Mouse (Mus musculus): ENCODE results near the gene Jade1. TPM values are rescaled to one million over a fixed set of nuclear protein-coding genes. Genes with fewer than 3 reads are reported as not detected.

Gene Jade1
- polyA plus RNA-seq, 1 experiment from 2014 or later, result 10.3 TPM

DNA sequence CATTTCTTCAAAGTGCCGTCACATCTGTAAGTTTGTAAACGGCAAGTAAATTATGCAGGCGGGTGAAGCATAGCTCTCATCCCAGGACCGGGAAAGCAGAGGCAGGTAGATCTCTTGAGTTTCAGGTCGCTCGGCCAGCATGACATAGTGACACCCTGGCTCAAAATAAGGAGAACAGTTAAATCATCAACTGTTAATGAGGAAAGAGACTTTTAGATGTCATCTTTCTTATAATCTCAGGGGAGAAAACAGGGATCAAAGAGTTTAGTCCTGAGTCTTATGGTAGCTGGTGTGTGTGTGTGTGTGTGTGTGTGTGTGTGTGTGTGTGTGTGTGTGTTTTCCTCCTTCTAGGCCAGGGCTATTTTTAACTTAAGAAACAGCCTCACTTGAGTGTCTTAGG, 5.0 kb downstream of the Jade1 start:
- H3K4me3 ChIP-seq (ENCODE audit: low read depth, low read length), result no peak overlapping the region
- ATAC-seq (ENCODE audit: insufficient read depth), result no peak
- H3K4me2 ChIP-seq, result no peak overlapping the region
- no peaks in the 10 kb centered on the region for H3K36me3 ChIP-seq (ENCODE audit: insufficient read depth)
- no peak overlapping the region for H3K27ac ChIP-seq (ENCODE audit: low read depth)
- TF ChIP-seq CTCF (IDR thresholded peaks at IDR 0.05; ENCODE audit: low read depth), result no peak
- H3K27me3 ChIP-seq (ENCODE audit: insufficient read depth, low read length), result no peaks in the 10 kb centered on the region
- no peaks in the 10 kb centered on the region for H3K9me3 ChIP-seq (ENCODE audit: low read depth, low read length)
- DNase-seq, result no peak
- no peak overlapping the region for H3K9ac ChIP-seq
- 89% methylated on average over 6 of the region's 6 CpGs for WGBS
- H3K4me1 ChIP-seq (ENCODE audit: insufficient read depth), result no peaks in the 10 kb centered on the region

DNA sequence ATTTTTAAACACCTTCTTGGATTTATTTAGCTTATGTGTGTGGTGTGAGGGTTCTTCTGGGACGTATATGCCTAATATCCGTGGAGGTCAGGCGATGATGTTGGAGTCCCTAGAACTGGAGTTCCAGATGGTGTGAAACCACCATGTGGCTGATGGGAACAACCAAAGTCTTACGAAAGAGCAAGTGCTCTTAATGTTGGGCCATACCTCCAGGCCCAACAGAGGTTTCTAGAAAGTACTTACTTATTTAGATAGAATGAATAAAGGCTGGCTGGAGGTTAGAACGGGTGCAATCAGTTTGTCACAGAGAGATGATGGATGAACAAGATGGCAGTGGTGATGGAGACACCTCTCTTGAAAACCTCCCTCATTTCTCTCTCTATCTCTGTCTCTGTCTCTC, 6.3 kb downstream of the Jade1 start:
- Histone ChIP-seq H3K9ac (no peak overlapping the region), H3K36me3 (ENCODE audit: insufficient read depth) (no peaks in the 10 kb centered on the region), H3K4me1 (ENCODE audit: insufficient read depth) (no peaks in the 10 kb centered on the region), H3K9me3 (ENCODE audit: low read depth, low read length) (no peaks in the 10 kb centered on the region), H3K4me3 (ENCODE audit: low read depth, low read length) (no peak overlapping the region), H3K27me3 (ENCODE audit: insufficient read depth, low read length) (no peaks in the 10 kb centered on the region), H3K4me2 (no peak overlapping the region), H3K27ac (ENCODE audit: low read depth) (no peak overlapping the region)
- ATAC-seq (ENCODE audit: insufficient read depth), result no peak
- DNase-seq, result no peak
- no peak for TF ChIP-seq CTCF (IDR thresholded peaks at IDR 0.05; ENCODE audit: low read depth)
- 88% methylated on average over 5 of the region's 5 CpGs for WGBS

GRCm38 (mm10) chr3:41563211-41563931, 7.8 kb downstream of the Jade1 start:
- H3K4me2 ChIP-seq, result peak overlapping the region; percentile 97
- TF ChIP-seq CTCF (IDR thresholded peaks at IDR 0.05; ENCODE audit: low read depth), result peak; percentile 65
- H3K9ac ChIP-seq, result peak overlapping the region; percentile 79
- H3K4me3 ChIP-seq (ENCODE audit: low read depth, low read length), result peak overlapping the region; percentile 70
- under 1% methylated on average over 81 of the region's 81 CpGs for WGBS
- peak overlapping the region; percentile 93 for H3K27ac ChIP-seq (ENCODE audit: low read depth)
- H3K27me3 ChIP-seq (ENCODE audit: insufficient read depth, low read length), result no peaks in the 10 kb centered on the region
- no peaks in the 10 kb centered on the region for H3K9me3 ChIP-seq (ENCODE audit: low read depth, low read length)
- peak; percentile 80 for ATAC-seq (ENCODE audit: insufficient read depth)
- no peaks in the 10 kb centered on the region for H3K4me1 ChIP-seq (ENCODE audit: insufficient read depth)
- H3K36me3 ChIP-seq (ENCODE audit: insufficient read depth), result no peaks in the 10 kb centered on the region
- DNase-seq, result peak; percentile 90

DNA sequence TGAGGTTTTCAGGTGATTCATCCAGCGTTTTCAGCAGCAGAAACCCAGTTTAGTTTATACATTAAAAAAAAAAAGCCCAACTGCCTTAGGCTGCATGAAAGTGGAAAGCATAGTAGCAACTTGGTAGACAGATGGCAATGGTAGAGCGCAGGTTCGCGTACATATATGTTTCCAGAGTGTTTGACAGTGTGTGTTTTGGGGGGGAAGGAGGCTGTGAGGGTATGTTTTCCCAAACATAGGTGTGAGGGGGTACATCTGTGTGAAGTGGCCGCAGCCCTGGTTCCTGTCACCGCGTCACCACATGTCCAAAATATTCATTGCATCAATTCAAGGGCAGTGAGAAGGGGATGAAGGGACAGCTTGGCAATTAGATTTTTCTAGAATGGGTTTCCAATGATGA, 8.5 kb downstream of the Jade1 start:
- TF ChIP-seq CTCF (IDR thresholded peaks at IDR 0.05; ENCODE audit: low read depth), result no peak

DNA sequence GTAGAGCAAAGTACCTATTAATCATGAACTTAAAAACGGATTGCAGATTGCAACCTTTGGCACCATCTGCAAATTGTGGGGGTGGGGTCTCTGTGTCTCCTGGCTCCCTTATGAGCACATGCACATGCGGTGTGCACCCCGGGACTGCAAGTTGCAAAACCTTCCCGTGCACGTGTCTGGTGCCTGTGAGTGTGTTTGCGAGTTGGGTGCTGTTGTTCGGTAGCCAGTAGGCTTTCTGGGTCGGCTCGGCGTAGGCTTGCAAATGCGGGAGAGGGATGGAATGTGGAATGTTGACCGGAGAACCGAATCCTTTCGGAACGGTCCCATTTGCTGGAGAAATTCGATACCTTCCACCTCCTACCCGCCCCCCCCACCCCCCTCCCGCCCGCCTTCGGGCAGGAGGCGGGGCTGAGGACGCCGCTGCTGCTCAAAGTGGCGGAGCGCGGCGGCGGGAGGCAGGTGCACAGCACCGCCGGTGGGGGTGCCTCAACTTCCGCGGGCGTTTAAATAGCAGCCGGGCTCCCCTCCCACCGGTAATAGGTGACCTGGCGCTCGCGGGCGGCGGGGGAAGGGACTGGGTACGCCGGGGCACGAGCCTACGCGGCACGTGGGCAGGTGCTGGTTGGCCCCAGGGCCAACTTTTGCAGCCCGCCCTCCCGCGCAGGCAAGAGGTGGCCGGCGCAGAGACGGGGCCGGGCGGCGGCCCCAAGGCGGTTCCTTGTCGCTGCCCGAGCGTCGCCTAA, 9.1 kb downstream of the Jade1 start:
- ATAC-seq (ENCODE audit: insufficient read depth) (peak; percentile 37), DNase-seq (peak; percentile 73)
- H3K9ac ChIP-seq, result peak overlapping the region; percentile 79
- WGBS, result under 1% methylated on average over 55 of the region's 60 CpGs
- H3K4me3 ChIP-seq (ENCODE audit: low read depth, low read length), result peak overlapping the region; percentile 70
- TF ChIP-seq CTCF (IDR thresholded peaks at IDR 0.05; ENCODE audit: low read depth), result no peak
- no peaks in the 10 kb centered on the region for H3K36me3 ChIP-seq (ENCODE audit: insufficient read depth)
- no peaks in the 10 kb centered on the region for H3K4me1 ChIP-seq (ENCODE audit: insufficient read depth)
- H3K27me3 ChIP-seq (ENCODE audit: insufficient read depth, low read length), result no peaks in the 10 kb centered on the region
- H3K27ac ChIP-seq (ENCODE audit: low read depth), result peak overlapping the region; percentile 93
- H3K4me2 ChIP-seq, result peak overlapping the region; percentile 97
- H3K9me3 ChIP-seq (ENCODE audit: low read depth, low read length), result no peaks in the 10 kb centered on the region

More for the DNA sequence above, 8.5 kb downstream of the Jade1 start:
- Histone ChIP-seq H3K36me3 (ENCODE audit: insufficient read depth) (no peaks in the 10 kb centered on the region), H3K9ac (peak overlapping the region; percentile 79), H3K27me3 (ENCODE audit: insufficient read depth, low read length) (no peaks in the 10 kb centered on the region), H3K27ac (ENCODE audit: low read depth) (peak overlapping the region; percentile 93), H3K4me2 (peak overlapping the region; percentile 97), H3K4me3 (ENCODE audit: low read depth, low read length) (peak overlapping the region; percentile 70), H3K9me3 (ENCODE audit: low read depth, low read length) (no peaks in the 10 kb centered on the region), H3K4me1 (ENCODE audit: insufficient read depth) (no peaks in the 10 kb centered on the region)
- DNase-seq (no peak), ATAC-seq (ENCODE audit: insufficient read depth) (no peak)
- under 1% methylated on average over 7 of the region's 7 CpGs for WGBS

GRCm38 (mm10) chr3:41565410-41565823, 9.9 kb downstream of the Jade1 start:
- Histone ChIP-seq H3K4me2 (peak overlapping the region; percentile 97), H3K27ac (ENCODE audit: low read depth) (peak overlapping the region; percentile 93), H3K4me1 (ENCODE audit: insufficient read depth) (no peaks in the 10 kb centered on the region), H3K9ac (peak overlapping the region; percentile 79), H3K4me3 (ENCODE audit: low read depth, low read length) (peak overlapping the region; percentile 70), H3K27me3 (ENCODE audit: insufficient read depth, low read length) (no peaks in the 10 kb centered on the region), H3K36me3 (ENCODE audit: insufficient read depth) (no peaks in the 10 kb centered on the region), H3K9me3 (ENCODE audit: low read depth, low read length) (no peaks in the 10 kb centered on the region)
- 0% methylated on average over 48 of the region's 61 CpGs for WGBS
- peak; percentile 55 for ATAC-seq (ENCODE audit: insufficient read depth)
- no peak for TF ChIP-seq CTCF (IDR thresholded peaks at IDR 0.05; ENCODE audit: low read depth)
- peak; percentile 83 for DNase-seq

DNA sequence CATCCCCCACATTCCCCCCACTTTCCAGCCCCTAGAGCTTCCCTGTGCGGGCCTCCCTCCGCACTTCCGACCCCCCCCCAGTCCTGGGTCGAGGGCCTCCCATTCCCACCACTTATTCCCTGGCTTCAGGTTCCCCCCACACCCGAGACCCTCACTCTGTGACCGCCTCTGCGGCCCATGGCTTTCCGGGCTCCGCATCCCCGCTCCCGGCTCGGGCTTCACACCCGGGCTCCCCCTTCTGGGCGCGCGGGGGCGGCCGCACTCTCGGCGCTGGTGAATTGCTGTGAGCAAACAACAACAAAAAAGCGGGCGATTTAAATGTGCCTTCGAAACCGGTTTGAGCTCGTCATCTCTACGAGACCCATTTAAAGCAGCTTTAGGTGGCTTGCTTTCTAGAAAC, 10.4 kb downstream of the Jade1 start:
- peak overlapping the region; percentile 79 for H3K9ac ChIP-seq
- peak overlapping the region; percentile 97 for H3K4me2 ChIP-seq
- TF ChIP-seq CTCF (IDR thresholded peaks at IDR 0.05; ENCODE audit: low read depth), result peak; percentile 60
- peak overlapping the region; percentile 93 for H3K27ac ChIP-seq (ENCODE audit: low read depth)
- peak overlapping the region; percentile 70 for H3K4me3 ChIP-seq (ENCODE audit: low read depth, low read length)
- no peaks in the 10 kb centered on the region for H3K9me3 ChIP-seq (ENCODE audit: low read depth, low read length)
- DNase-seq, result peak; percentile 91
- peak; percentile 53 for ATAC-seq (ENCODE audit: insufficient read depth)
- H3K4me1 ChIP-seq (ENCODE audit: insufficient read depth), result no peaks in the 10 kb centered on the region
- under 1% methylated on average over 23 of the region's 26 CpGs for WGBS
- H3K36me3 ChIP-seq (ENCODE audit: insufficient read depth), result no peaks in the 10 kb centered on the region
- H3K27me3 ChIP-seq (ENCODE audit: insufficient read depth, low read length), result no peaks in the 10 kb centered on the region

Data from lung, embryonic 14.5 days (tissue).